Mouse (Mus musculus) midbrain, embryonic 16.5 days (tissue): ENCODE measurements around the gene Nek9. TPM values are rescaled to one million over a fixed set of nuclear protein-coding genes. Genes with fewer than 3 reads are reported as not detected.
A peak's percentile ranks its signal among the peaks of the same experiment; 100 is the strongest.

Experiments used
- ATAC-seq: fragments of 200-750 bp; cut with Nextera tagmentation; 2 replicates; pipeline ENCODE4 v1.8.0; 2017; ENCODE audit warnings: moderate TSS enrichment
- H3K27ac ChIP-seq: fragments of 300-500 bp; sonication (generic); 2 replicates; pipeline ENCODE4 v1.5.1; 2014; ENCODE audit warnings: mild to moderate bottlenecking, low read length, mixed read lengths
- H3K27me3 ChIP-seq: fragments of 300-500 bp; sonication (generic); 2 replicates; pipeline ENCODE4 v1.6.1; 2014; ENCODE audit warnings: low read depth, low read length, mixed read lengths; ENCODE audit not compliant: control insufficient read depth, insufficient read depth
- H3K36me3 ChIP-seq: fragments of 300-500 bp; sonication (generic); 2 replicates; pipeline ENCODE4 v1.6.1; 2014; ENCODE audit warnings: mild to moderate bottlenecking, low read length, moderate library complexity, mixed read lengths; ENCODE audit not compliant: control insufficient read depth, insufficient read depth
- H3K4me1 ChIP-seq: fragments of 300-500 bp; sonication (generic); 2 replicates; pipeline ENCODE4 v1.6.1; 2014; ENCODE audit warnings: mild to moderate bottlenecking, low read length, mixed read lengths; ENCODE audit not compliant: control insufficient read depth, insufficient read depth
- H3K4me2 ChIP-seq: fragments of 300-500 bp; sonication (generic); 2 replicates; pipeline ENCODE4 v1.6.1; 2014; ENCODE audit warnings: mild to moderate bottlenecking, low read length, mixed read lengths
- H3K4me3 ChIP-seq: fragments of 300-500 bp; sonication (generic); 2 replicates; pipeline ENCODE4 v1.5.1; 2014; ENCODE audit warnings: low read depth, mild to moderate bottlenecking, low read length, moderate library complexity, mixed read lengths
- H3K9ac ChIP-seq: fragments of 300-500 bp; sonication (generic); 2 replicates; pipeline ENCODE4 v1.6.1; 2014; ENCODE audit warnings: low read depth, low read length, mixed read lengths
- H3K9me3 ChIP-seq: fragments of 300-500 bp; sonication (generic); replicated peaks from 2 replicates; pipeline ENCODE4 v1.6.1; 2014; ENCODE audit warnings: mild to moderate bottlenecking, low read length, mixed read lengths; ENCODE audit not compliant: control insufficient read depth, poor library complexity, severe bottlenecking
- WGBS: fragments of 180-500 bp; shearing (Covaris S2); extraction: QIAGEN DNeasy Blood & Tissue Kit; methylation state at CpG from one replicate; pipeline ENCODE4 v1.1.7; 2014; 5-methylcytosine and 5-hydroxymethylcytosine counted together
- polyA plus RNA-seq: library from polyadenylated mRNA; unstranded; fragments of >200 nt; fragmentation: Nextera tagmentation; extraction: Ambion mirVana; gene quantifications from 2 replicates; pipeline ENCODE4 v1.2.1, GENCODE M21; 2015

The Nek9 gene
- polyA plus RNA-seq, 1 experiment from 2014 or later = 10.2 TPM

- H3K9ac ChIP-seq = peak within 1 kb of the TSS; percentile 91
- under 1% methylated on average over 37 of the region's 37 CpGs for WGBS
- peak; percentile 96 for ATAC-seq
- H3K4me3 ChIP-seq = peak within 1 kb of the TSS; percentile 97
- peak within 1 kb of the TSS; percentile 82 for H3K27ac ChIP-seq
- no peaks in the 10 kb centered on the region for H3K36me3 ChIP-seq
- no peaks in the 10 kb centered on the region for H3K27me3 ChIP-seq
- H3K4me1 ChIP-seq = peaks cover 18% of the 10 kb centered on the region
- no peaks in the 10 kb centered on the region for H3K9me3 ChIP-seq
- H3K4me2 ChIP-seq = peak within 1 kb of the TSS; percentile 86
These were observed 35.6 kb upstream of the Nek9 start, which contains the start of gene Tmed10 for GRCm38 (mm10) chr12:85374561-85375272. Tmed10 (minus strand) TSS chr12:85374847.

- peak overlapping the region; percentile 86 for H3K4me2 ChIP-seq
- peak overlapping the region; percentile 82 for H3K27ac ChIP-seq
- H3K27me3 ChIP-seq = no peaks in the 10 kb centered on the region
- WGBS = 1% methylated on average over 49 of the region's 53 CpGs
- peak; percentile 77 for ATAC-seq
- H3K4me3 ChIP-seq = peak overlapping the region; percentile 97
- H3K9ac ChIP-seq = peak overlapping the region; percentile 91
- no peaks in the 10 kb centered on the region for H3K9me3 ChIP-seq
- H3K36me3 ChIP-seq = no peaks in the 10 kb centered on the region
- H3K4me1 ChIP-seq = peaks cover 18% of the 10 kb centered on the region
These were observed 34.7 kb upstream of the Nek9 start for GRCm38 (mm10) chr12:85373591-85374560.

GRCm38 (mm10) chr12:85372068-85372665, 33.0 kb upstream of the Nek9 start:
- ATAC-seq = no peak
- no peaks in the 10 kb centered on the region for H3K36me3 ChIP-seq
- no peak overlapping the region for H3K27ac ChIP-seq
- 75% methylated on average over 8 of the region's 8 CpGs for WGBS
- H3K9me3 ChIP-seq = no peaks in the 10 kb centered on the region
- H3K9ac ChIP-seq = no peak overlapping the region
- no peaks in the 10 kb centered on the region for H3K27me3 ChIP-seq
- H3K4me3 ChIP-seq = no peak overlapping the region
- H3K4me2 ChIP-seq = 0 out of 2 replicates have a peak overlapping the region, but pooled peaks have one; percentile 5
- H3K4me1 ChIP-seq = peaks cover 18% of the 10 kb centered on the region

- Histone ChIP-seq H3K4me3 (no peak overlapping the region), H3K27ac (no peak overlapping the region), H3K4me2 (no peak overlapping the region), H3K9me3 (no peaks in the 10 kb centered on the region), H3K27me3 (no peaks in the 10 kb centered on the region), H3K9ac (no peak overlapping the region), H3K36me3 (no peaks in the 10 kb centered on the region), H3K4me1 (peaks cover 16% of the 10 kb centered on the region)
- no peak for ATAC-seq
- WGBS = 94% methylated on average over 6 of the region's 6 CpGs
These were observed 29.4 kb upstream of the Nek9 start for GRCm38 (mm10) chr12:85368441-85369063.

- H3K36me3 ChIP-seq = no peaks in the 10 kb centered on the region
- H3K4me1 ChIP-seq = no peaks in the 10 kb centered on the region; the same call in 1 of the 2 replicates
- peak; percentile 58; the same call in 1 of the 2 replicates for ATAC-seq
- H3K4me3 ChIP-seq = no peak overlapping the region
- H3K4me2 ChIP-seq = no peak overlapping the region
- peak overlapping the region; percentile 53 for H3K27ac ChIP-seq
- H3K27me3 ChIP-seq = no peaks in the 10 kb centered on the region
- WGBS = 73% methylated on average over 3 of the region's 3 CpGs
- H3K9me3 ChIP-seq = no peaks in the 10 kb centered on the region
- H3K9ac ChIP-seq = no peak overlapping the region
These were observed 27.1 kb upstream of the Nek9 start for GRCm38 (mm10) chr12:85366271-85366670.

- H3K4me3 ChIP-seq = no peak overlapping the region
- WGBS = 83% methylated on average over 4 of the region's 4 CpGs
- no peaks in the 10 kb centered on the region for H3K27me3 ChIP-seq
- H3K9ac ChIP-seq = no peak overlapping the region
- ATAC-seq = no peak
- H3K9me3 ChIP-seq = no peaks in the 10 kb centered on the region
- no peak overlapping the region for H3K4me2 ChIP-seq
- no peaks in the 10 kb centered on the region for H3K4me1 ChIP-seq
- H3K27ac ChIP-seq = no peak overlapping the region
- H3K36me3 ChIP-seq = no peaks in the 10 kb centered on the region
These were observed 23.3 kb upstream of the Nek9 start for GRCm38 (mm10) chr12:85362510-85362909.

- Histone ChIP-seq H3K4me2 (no peak overlapping the region), H3K9me3 (no peaks in the 10 kb centered on the region), H3K27ac (no peak overlapping the region), H3K4me1 (no peaks in the 10 kb centered on the region), H3K4me3 (no peak overlapping the region), H3K36me3 (no peaks in the 10 kb centered on the region), H3K27me3 (no peaks in the 10 kb centered on the region), H3K9ac (no peak overlapping the region)
- ATAC-seq = no peak
These were observed 22.4 kb upstream of the Nek9 start for GRCm38 (mm10) chr12:85361580-85361979.

GRCm38 (mm10) chr12:85361165-85361564, 22.0 kb upstream of the Nek9 start:
- Histone ChIP-seq H3K27me3 (no peaks in the 10 kb centered on the region), H3K4me3 (no peak overlapping the region), H3K27ac (no peak overlapping the region), H3K36me3 (no peaks in the 10 kb centered on the region), H3K9ac (no peak overlapping the region), H3K4me2 (no peak overlapping the region), H3K4me1 (no peaks in the 10 kb centered on the region), H3K9me3 (no peaks in the 10 kb centered on the region)
- 94% methylated on average over 3 of the region's 3 CpGs for WGBS
- no peak for ATAC-seq
